Mouse (Mus musculus): Measurements from ENCODE around the gene Gm20388. TPM values are rescaled to one million over a fixed set of nuclear protein-coding genes. Genes with fewer than 3 reads are reported as not detected.

Gene Gm20388
- total RNA-seq, 1 experiment = 27.0 TPM

DNA sequence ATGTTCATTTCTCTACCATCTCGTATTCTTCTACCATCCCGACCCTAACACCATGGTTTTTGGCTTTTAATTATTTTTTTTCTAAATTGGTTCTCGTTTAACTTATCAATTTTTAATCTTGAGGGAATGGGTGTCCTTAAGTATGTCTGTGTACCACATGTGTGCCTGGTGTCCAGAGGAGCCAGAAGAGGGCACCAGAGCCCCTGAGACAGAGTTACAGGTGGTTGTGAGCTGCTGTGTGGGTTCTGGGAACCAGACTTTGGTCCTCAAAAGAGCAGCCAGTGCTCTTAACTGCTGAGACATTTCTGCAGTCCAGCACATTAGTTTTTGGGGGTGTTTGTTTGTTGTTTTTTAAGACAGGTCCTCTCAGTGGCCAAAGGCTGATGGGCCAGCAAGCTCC lies 485.3 kb downstream of the Gm20388 start:
- no peaks in the 10 kb centered on the region for H3K9me3 ChIP-seq (ENCODE audit: control insufficient read depth, insufficient read depth, low read depth, low read length)
- no peaks in the 10 kb centered on the region for H3K36me3 ChIP-seq (ENCODE audit: control insufficient read depth, insufficient read depth, low read length, poor library complexity, severe bottlenecking)
- in situ Hi-C loops (cut with MboI; ENCODE audit: low sequenced_read_pairs in 2 of 2, unreplicated experiment in 2 of 2) = no loop called here
- no peak overlapping the region for H3K27ac ChIP-seq (ENCODE audit: insufficient read depth, low read depth, low read length, poor library complexity, severe bottlenecking)
- DNase-seq (ENCODE audit: low read depth, low spot score) = no peak
- H3K4me3 ChIP-seq (ENCODE audit: insufficient read depth in 1 of 2, low read depth in 1 of 2, low read length in 2 of 2, poor library complexity in 1 of 2, severe bottlenecking in 1 of 2) = no peak overlapping the region
- TF ChIP-seq HCFC1 (IDR thresholded peaks at IDR 0.05; ENCODE audit: borderline replicate concordance, insufficient read depth, low read length) = no peak
- no peak for TF ChIP-seq ZNF384 (IDR thresholded peaks at IDR 0.05; ENCODE audit: low read depth, low read length)
- no peak for TF ChIP-seq CHD2 (IDR thresholded peaks at IDR 0.05; ENCODE audit: low read depth, low read length)
- no peak for TF ChIP-seq ZC3H11A (IDR thresholded peaks at IDR 0.05; ENCODE audit: borderline replicate concordance, low read depth, low read length)
- TF ChIP-seq MAFK (IDR thresholded peaks at IDR 0.05; ENCODE audit: insufficient read depth, low read depth, low read length) = no peak
- H3K4me1 ChIP-seq (ENCODE audit: control insufficient read depth in 2 of 2, insufficient read depth in 2 of 2, low read length in 2 of 2, poor library complexity in 1 of 2) = peaks cover 0 to 5% of the 10 kb centered on the region in 2 experiments; a peak in 1 of 4 replicates
- H3K9ac ChIP-seq (ENCODE audit: insufficient read depth, low read depth, low read length, poor library complexity, severe bottlenecking) = no peak overlapping the region

DNA sequence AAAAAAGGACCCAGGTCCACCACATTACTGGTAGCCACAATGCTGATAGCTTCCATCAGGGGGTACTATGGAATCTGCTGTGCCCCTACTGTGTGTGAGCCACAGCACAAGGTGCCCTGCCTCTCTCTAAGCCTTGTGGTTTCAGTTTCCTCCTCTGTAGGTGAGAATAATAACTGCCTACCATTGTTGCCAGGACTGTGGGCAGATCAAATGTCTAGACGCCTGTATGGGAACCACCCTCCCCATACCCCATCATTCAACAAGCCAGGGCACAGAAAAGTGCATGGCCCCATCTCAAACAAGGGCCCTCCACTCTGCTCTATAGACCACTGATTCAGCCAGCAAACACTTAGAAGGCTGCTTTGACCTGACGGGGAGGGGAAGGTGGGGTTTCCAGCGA lies 486.1 kb downstream of the Gm20388 start:
- Histone ChIP-seq H3K4me3 (ENCODE audit: insufficient read depth in 1 of 2, low read depth in 1 of 2, low read length in 2 of 2, poor library complexity in 1 of 2, severe bottlenecking in 1 of 2) (no peak overlapping the region), H3K27ac (ENCODE audit: insufficient read depth, low read depth, low read length, poor library complexity, severe bottlenecking) (no peak overlapping the region), H3K36me3 (ENCODE audit: control insufficient read depth, insufficient read depth, low read length, poor library complexity, severe bottlenecking) (no peaks in the 10 kb centered on the region), H3K9me3 (ENCODE audit: control insufficient read depth, insufficient read depth, low read depth, low read length) (no peaks in the 10 kb centered on the region), H3K4me1 (ENCODE audit: control insufficient read depth in 2 of 2, insufficient read depth in 2 of 2, low read length in 2 of 2, poor library complexity in 1 of 2) (peaks cover 0 to 5% of the 10 kb centered on the region in 2 experiments; a peak in 1 of 4 replicates), H3K9ac (ENCODE audit: insufficient read depth, low read depth, low read length, poor library complexity, severe bottlenecking) (no peak overlapping the region)
- DNase-seq (ENCODE audit: low read depth, low spot score) = no peak
- in situ Hi-C loops (cut with MboI; ENCODE audit: low sequenced_read_pairs in 2 of 2, unreplicated experiment in 2 of 2) = no loop called here
- TF ChIP-seq MAFK (IDR thresholded peaks at IDR 0.05; ENCODE audit: insufficient read depth, low read depth, low read length) (no peak), CHD2 (IDR thresholded peaks at IDR 0.05; ENCODE audit: low read depth, low read length) (no peak), ZNF384 (IDR thresholded peaks at IDR 0.05; ENCODE audit: low read depth, low read length) (no peak), HCFC1 (IDR thresholded peaks at IDR 0.05; ENCODE audit: borderline replicate concordance, insufficient read depth, low read length) (no peak), ZC3H11A (IDR thresholded peaks at IDR 0.05; ENCODE audit: borderline replicate concordance, low read depth, low read length) (no peak)

DNA sequence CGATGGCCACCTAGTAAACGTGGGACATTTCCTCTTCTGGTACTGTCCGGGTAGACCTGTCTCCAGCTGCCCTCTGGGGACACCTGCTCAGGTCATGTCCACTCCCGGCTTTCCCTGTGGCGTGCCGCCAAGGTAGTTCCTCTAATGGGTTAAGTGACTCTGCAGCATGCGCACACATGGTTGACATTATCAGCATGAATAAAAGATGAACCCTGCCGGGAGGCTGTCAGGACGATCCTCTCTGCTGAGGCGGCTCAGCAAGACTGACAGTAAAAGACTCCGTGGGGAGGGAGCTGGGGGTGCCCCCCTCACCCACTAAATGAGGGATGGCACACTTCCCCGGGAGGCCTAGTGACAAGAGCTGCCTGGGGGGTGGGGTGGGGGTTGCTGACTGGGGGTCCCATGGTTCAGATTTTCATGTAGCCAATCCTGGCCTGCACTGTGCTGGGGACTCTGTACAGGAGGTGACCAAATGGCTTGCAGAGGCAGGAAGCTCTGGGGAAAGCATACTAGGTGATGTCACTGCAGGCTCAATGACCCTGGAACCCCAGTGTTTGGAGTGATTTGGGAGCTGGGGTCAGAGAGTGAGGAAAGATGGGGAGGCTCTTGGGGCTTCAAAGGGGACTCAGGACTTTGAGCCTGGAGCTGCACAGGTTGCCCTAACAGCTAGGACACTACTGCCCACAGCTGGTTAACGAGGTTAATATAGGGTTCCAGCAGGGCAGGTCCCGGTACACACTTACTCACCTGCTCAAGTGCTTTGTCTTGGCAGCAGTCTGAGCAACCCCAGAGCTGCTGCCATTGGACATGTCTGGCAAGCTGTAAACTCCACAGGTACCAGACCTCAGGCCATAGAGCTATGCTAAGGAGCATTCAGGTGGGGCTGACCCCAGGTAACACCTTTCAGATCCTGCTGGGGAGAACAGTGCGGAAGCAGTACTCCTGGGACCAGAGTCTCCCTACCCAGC lies 487.1 kb downstream of the Gm20388 start:
- DNase-seq (ENCODE audit: low read depth, low spot score) = no peak

DNA sequence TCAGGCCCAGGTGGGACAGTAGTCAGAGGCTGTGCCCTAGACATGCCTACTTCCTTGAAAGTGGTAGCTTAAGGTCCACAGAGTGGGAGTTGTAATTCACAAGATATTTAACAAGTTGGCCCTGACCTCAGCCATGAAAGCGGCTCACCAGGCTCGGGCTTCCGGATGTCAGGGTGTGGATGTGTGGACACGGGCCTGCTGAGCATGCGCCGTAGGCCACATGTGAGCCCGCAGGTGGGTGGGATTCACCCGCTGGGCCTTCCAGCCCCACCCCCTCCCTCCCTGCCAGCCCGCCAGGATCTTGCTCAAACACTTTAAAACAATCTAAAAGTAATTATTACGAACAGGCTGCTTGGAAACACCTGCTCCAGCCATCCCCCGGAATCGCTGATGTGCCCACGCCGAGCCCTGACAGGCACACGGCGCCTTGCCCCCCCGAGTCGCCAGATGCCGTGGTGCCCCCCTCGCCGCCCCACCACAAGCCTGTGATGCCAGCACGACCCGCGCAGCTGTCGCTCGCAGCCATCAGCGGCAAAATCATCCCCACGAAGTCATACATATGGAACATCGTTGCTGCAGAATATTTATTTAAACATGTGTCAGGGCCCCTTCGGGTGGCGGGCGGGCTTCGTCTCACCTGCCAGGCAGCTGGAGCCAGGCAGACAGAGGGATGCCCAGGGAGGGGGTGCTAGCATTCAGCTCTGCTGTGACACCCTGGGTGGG lies 488.7 kb downstream of the Gm20388 start:
- DNase-seq (ENCODE audit: low read depth, low spot score) = no peak
- H3K4me1 ChIP-seq (ENCODE audit: control insufficient read depth in 2 of 2, insufficient read depth in 2 of 2, low read length in 2 of 2, poor library complexity in 1 of 2) = peaks cover 0 to 5% of the 10 kb centered on the region in 2 experiments; a peak in 1 of 4 replicates

More for the DNA sequence above, 487.1 kb downstream of the Gm20388 start:
- Histone ChIP-seq H3K4me1 (ENCODE audit: control insufficient read depth in 2 of 2, insufficient read depth in 2 of 2, low read length in 2 of 2, poor library complexity in 1 of 2) (peaks cover 0 to 5% of the 10 kb centered on the region in 2 experiments; a peak in 1 of 4 replicates), H3K9me3 (ENCODE audit: control insufficient read depth, insufficient read depth, low read depth, low read length) (no peaks in the 10 kb centered on the region), H3K4me3 (ENCODE audit: insufficient read depth in 1 of 2, low read depth in 1 of 2, low read length in 2 of 2, poor library complexity in 1 of 2, severe bottlenecking in 1 of 2) (no peak overlapping the region), H3K27ac (ENCODE audit: insufficient read depth, low read depth, low read length, poor library complexity, severe bottlenecking) (no peak overlapping the region), H3K36me3 (ENCODE audit: control insufficient read depth, insufficient read depth, low read length, poor library complexity, severe bottlenecking) (no peaks in the 10 kb centered on the region), H3K9ac (ENCODE audit: insufficient read depth, low read depth, low read length, poor library complexity, severe bottlenecking) (no peak overlapping the region)
- in situ Hi-C loops (cut with MboI; ENCODE audit: low sequenced_read_pairs in 2 of 2, unreplicated experiment in 2 of 2) = no loop called here
- TF ChIP-seq CHD2 (IDR thresholded peaks at IDR 0.05; ENCODE audit: low read depth, low read length) (no peak), MAFK (IDR thresholded peaks at IDR 0.05; ENCODE audit: insufficient read depth, low read depth, low read length) (no peak), ZC3H11A (IDR thresholded peaks at IDR 0.05; ENCODE audit: borderline replicate concordance, low read depth, low read length) (no peak), HCFC1 (IDR thresholded peaks at IDR 0.05; ENCODE audit: borderline replicate concordance, insufficient read depth, low read length) (no peak), ZNF384 (IDR thresholded peaks at IDR 0.05; ENCODE audit: low read depth, low read length) (no peak)

More for the DNA sequence above, 488.7 kb downstream of the Gm20388 start:
- Histone ChIP-seq H3K36me3 (ENCODE audit: control insufficient read depth, insufficient read depth, low read length, poor library complexity, severe bottlenecking) (no peaks in the 10 kb centered on the region), H3K4me3 (ENCODE audit: insufficient read depth in 1 of 2, low read depth in 1 of 2, low read length in 2 of 2, poor library complexity in 1 of 2, severe bottlenecking in 1 of 2) (peak overlapping the region; percentile 32 to 33; a peak in 3 of 4 replicates), H3K9me3 (ENCODE audit: control insufficient read depth, insufficient read depth, low read depth, low read length) (no peaks in the 10 kb centered on the region), H3K9ac (ENCODE audit: insufficient read depth, low read depth, low read length, poor library complexity, severe bottlenecking) (no peak overlapping the region), H3K27ac (ENCODE audit: insufficient read depth, low read depth, low read length, poor library complexity, severe bottlenecking) (no peak overlapping the region)
- in situ Hi-C loops (cut with MboI; ENCODE audit: low sequenced_read_pairs in 2 of 2, unreplicated experiment in 2 of 2) = no loop called here
- TF ChIP-seq ZC3H11A (IDR thresholded peaks at IDR 0.05; ENCODE audit: borderline replicate concordance, low read depth, low read length) (no peak), HCFC1 (IDR thresholded peaks at IDR 0.05; ENCODE audit: borderline replicate concordance, insufficient read depth, low read length) (no peak), ZNF384 (IDR thresholded peaks at IDR 0.05; ENCODE audit: low read depth, low read length) (no peak), MAFK (IDR thresholded peaks at IDR 0.05; ENCODE audit: insufficient read depth, low read depth, low read length) (no peak), CHD2 (IDR thresholded peaks at IDR 0.05; ENCODE audit: low read depth, low read length) (no peak)
